Mouse (Mus musculus) ovary, adult 18-20 months (tissue): ENCODE results near the gene Ltf.

ENCODE experiments used
- DNase-seq: peaks from one replicate; pipeline ENCODE4 v3.0.0; 2022; ENCODE audit warnings: low spot score, mixed read lengths

Gene Ltf

GRCm38 (mm10) chr9:111019022-111019421, at the start of gene Ltf:
TSS of gene Ltf (plus strand) at chr9:111019271.
- no peak for DNase-seq

- no peak for DNase-seq
Observed at GRCm38 (mm10) chr9:110979411-110979810, 39.7 kb upstream of the Ltf start.

- no peak for DNase-seq
Observed at GRCm38 (mm10) chr9:110982351-110982750, 36.7 kb upstream of the Ltf start.

- DNase-seq = no peak
Observed at GRCm38 (mm10) chr9:110984096-110984495, 35.0 kb upstream of the Ltf start.

- DNase-seq = no peak
Observed at GRCm38 (mm10) chr9:110985541-110985940, 33.5 kb upstream of the Ltf start.

- DNase-seq = no peak
Observed at GRCm38 (mm10) chr9:110985951-110986350, 33.1 kb upstream of the Ltf start.

GRCm38 (mm10) chr9:110987331-110987730, 31.7 kb upstream of the Ltf start:
- no peak for DNase-seq

GRCm38 (mm10) chr9:110988078-110988477, 31.0 kb upstream of the Ltf start:
- no peak for DNase-seq

GRCm38 (mm10) chr9:110989141-110989540, 29.9 kb upstream of the Ltf start:
- DNase-seq = no peak

GRCm38 (mm10) chr9:110989543-110989942, 29.5 kb upstream of the Ltf start:
- DNase-seq = no peak

- no peak for DNase-seq
Observed at GRCm38 (mm10) chr9:110990204-110990603, 28.9 kb upstream of the Ltf start, which contains the start of gene Rtp3. TSS of gene Rtp3 (minus strand) at chr9:110990583.

- DNase-seq = no peak
Observed at GRCm38 (mm10) chr9:110993281-110993709, 25.8 kb upstream of the Ltf start.

GRCm38 (mm10) chr9:110994716-110995172, 24.3 kb upstream of the Ltf start:
- DNase-seq = peak; percentile 64

GRCm38 (mm10) chr9:110997245-110997644, 21.8 kb upstream of the Ltf start:
- peak; percentile 51 for DNase-seq

GRCm38 (mm10) chr9:110999056-110999455, 20.0 kb upstream of the Ltf start:
- DNase-seq = no peak

GRCm38 (mm10) chr9:110999856-111000255, 19.2 kb upstream of the Ltf start:
- peak; percentile 30 for DNase-seq

- peak; percentile 31 for DNase-seq
Observed at GRCm38 (mm10) chr9:111001621-111002020, 17.4 kb upstream of the Ltf start.

GRCm38 (mm10) chr9:111003279-111003678, 15.8 kb upstream of the Ltf start:
- no peak for DNase-seq

- no peak for DNase-seq
Observed at GRCm38 (mm10) chr9:111006544-111006943, 12.5 kb upstream of the Ltf start.

- DNase-seq = no peak
Observed at GRCm38 (mm10) chr9:111009763-111010162, 9.3 kb upstream of the Ltf start.

- DNase-seq = no peak
Observed at GRCm38 (mm10) chr9:111011550-111011949, 7.5 kb upstream of the Ltf start.

GRCm38 (mm10) chr9:111012041-111012440, 7.0 kb upstream of the Ltf start:
- DNase-seq = no peak

GRCm38 (mm10) chr9:111015658-111016057, 3.4 kb upstream of the Ltf start:
- DNase-seq = no peak

- no peak for DNase-seq
Observed at GRCm38 (mm10) chr9:111026791-111027190, 7.7 kb downstream of the Ltf start.

- DNase-seq = no peak
Observed at GRCm38 (mm10) chr9:111033717-111034116, 14.6 kb downstream of the Ltf start.
